Mouse (Mus musculus) thymus, adult 2 months (tissue): ENCODE measurements around the gene Cnpy4.

Source experiments
- CTCF ChIP-seq: fragments of 200-500 bp; IDR thresholded peaks from 2 replicates; pipeline ENCODE4 v1.5.1; 2012; ENCODE audit warnings: mild to moderate bottlenecking, control low read depth, low read length, moderate library complexity, borderline replicate concordance; ENCODE audit not compliant: control insufficient read depth, poor library complexity, insufficient read depth; ENCODE audit errors: extremely low read depth
- POLR2A ChIP-seq: fragments of 200-500 bp; IDR thresholded peaks from 2 replicates; pipeline ENCODE4 v1.6.1; 2012; ENCODE audit warnings: mild to moderate bottlenecking, low read length, control low read depth, moderate library complexity; ENCODE audit not compliant: control insufficient read depth, poor library complexity, insufficient read depth; ENCODE audit errors: extremely low read depth

- no peak for TF ChIP-seq POLR2A
- TF ChIP-seq CTCF: no peak
Measured at GRCm38 (mm10) chr5:138138585-138138984, 48.7 kb upstream of the Cnpy4 start.
